Mouse (Mus musculus) forebrain, embryonic 11.5 days (tissue): Measurements from ENCODE around the gene Rabggtb. TPM values are rescaled to one million over a fixed set of nuclear protein-coding genes. Genes with fewer than 3 reads are reported as not detected.

Experiments used
- ATAC-seq: fragments of 200-750 bp; cut with Nextera tagmentation; replicated peaks from 2 replicates; pipeline ENCODE4 v1.8.0; 2017; ENCODE audit warnings: moderate TSS enrichment; ENCODE audit not compliant: low FRiP score
- DNase-seq: peaks from one replicate; pipeline ENCODE4 v3.0.0-alpha.2; 2017; ENCODE audit warnings: low spot score
- H3K27ac ChIP-seq: fragments of 300-500 bp; sonication (generic); 2 replicates; pipeline ENCODE4 v1.5.1; 2014; ENCODE audit warnings: low read depth, low read length
- H3K27me3 ChIP-seq: fragments of 300-500 bp; sonication (generic); 2 replicates; pipeline ENCODE4 v1.6.1; 2014; ENCODE audit warnings: mild to moderate bottlenecking, low read length, mixed read lengths; ENCODE audit not compliant: control insufficient read depth, insufficient read depth
- H3K36me3 ChIP-seq: fragments of 300-500 bp; sonication (generic); 2 replicates; pipeline ENCODE4 v1.6.1; 2014; ENCODE audit warnings: mild to moderate bottlenecking, low read length, moderate library complexity, mixed read lengths; ENCODE audit not compliant: control insufficient read depth, insufficient read depth
- H3K4me1 ChIP-seq: fragments of 300-500 bp; sonication (generic); replicated peaks from 2 replicates; pipeline ENCODE4 v1.6.1; 2014; ENCODE audit warnings: low read length, mixed read lengths; ENCODE audit not compliant: control insufficient read depth, insufficient read depth
- H3K4me2 ChIP-seq: fragments of 300-500 bp; sonication (generic); 2 replicates; pipeline ENCODE4 v1.6.1; 2014; ENCODE audit warnings: low read depth, mild to moderate bottlenecking, low read length, moderate library complexity, mixed read lengths; ENCODE audit not compliant: severe bottlenecking
- H3K4me3 ChIP-seq: fragments of 300-500 bp; sonication (generic); 2 replicates; pipeline ENCODE4 v1.5.1; 2014; ENCODE audit warnings: low read depth, low read length
- H3K9ac ChIP-seq: fragments of 300-500 bp; sonication (generic); 2 replicates; pipeline ENCODE4 v1.6.1; 2014; ENCODE audit warnings: low read length
- H3K9me3 ChIP-seq: fragments of 300-500 bp; sonication (generic); 2 replicates; pipeline ENCODE4 v1.6.1; 2016; ENCODE audit warnings: low read length, mixed read lengths; ENCODE audit not compliant: control insufficient read depth
- WGBS: fragments of 180-500 bp; shearing (Covaris S2); extraction: QIAGEN DNeasy Blood & Tissue Kit; methylation state at CpG from one replicate; pipeline ENCODE4 v1.1.7; 2014; 5-methylcytosine and 5-hydroxymethylcytosine counted together
- polyA plus RNA-seq: library from polyadenylated mRNA; unstranded; fragments of >200 nt; fragmentation: Nextera tagmentation; extraction: Ambion mirVana; gene quantifications from 2 replicates; pipeline ENCODE4 v1.2.1, GENCODE M21; 2014

Rabggtb gene
- polyA plus RNA-seq, 1 experiment from 2014 or later: 51.2 TPM

GRCm38 (mm10) chr3:153895454-153895853 is 17.4 kb downstream of the Rabggtb start:
- Histone ChIP-seq H3K36me3 (no peaks in the 10 kb centered on the region), H3K9me3 (no peaks in the 10 kb centered on the region), H3K27me3 (no peaks in the 10 kb centered on the region), H3K4me2 (no peak overlapping the region), H3K27ac (no peak overlapping the region), H3K9ac (no peak overlapping the region), H3K4me1 (no peaks in the 10 kb centered on the region), H3K4me3 (no peak overlapping the region)
- DNase-seq (no peak), ATAC-seq (no peak)
- WGBS: 88% methylated on average over 3 of the region's 3 CpGs

- Histone ChIP-seq H3K4me2 (no peak overlapping the region), H3K36me3 (no peaks in the 10 kb centered on the region), H3K4me1 (no peaks in the 10 kb centered on the region), H3K9ac (no peak overlapping the region), H3K9me3 (no peaks in the 10 kb centered on the region), H3K27me3 (no peaks in the 10 kb centered on the region), H3K27ac (no peak overlapping the region), H3K4me3 (no peak overlapping the region)
- WGBS: 76% methylated on average over 7 of the region's 8 CpGs
- ATAC-seq (no peak), DNase-seq (no peak)
Observed at GRCm38 (mm10) chr3:153889188-153889781, 23.5 kb downstream of the Rabggtb start.

GRCm38 (mm10) chr3:153888141-153888540 is 24.7 kb downstream of the Rabggtb start:
- Histone ChIP-seq H3K9me3 (no peaks in the 10 kb centered on the region), H3K9ac (no peak overlapping the region)

GRCm38 (mm10) chr3:153886296-153886695 is 26.5 kb downstream of the Rabggtb start:
- H3K9me3 ChIP-seq: no peaks in the 10 kb centered on the region
- H3K4me1 ChIP-seq: no peaks in the 10 kb centered on the region
- H3K4me3 ChIP-seq: no peak overlapping the region
- ATAC-seq: no peak
- no peak for DNase-seq
- no peak overlapping the region for H3K9ac ChIP-seq
- H3K4me2 ChIP-seq: no peak overlapping the region
- H3K27me3 ChIP-seq: no peaks in the 10 kb centered on the region
- H3K36me3 ChIP-seq: no peaks in the 10 kb centered on the region
- no peak overlapping the region for H3K27ac ChIP-seq

More at GRCm38 (mm10) chr3:153888141-153888540, 24.7 kb downstream of the Rabggtb start:
- ATAC-seq (no peak), DNase-seq (no peak)
- no peak overlapping the region for H3K27ac ChIP-seq
- no peaks in the 10 kb centered on the region for H3K27me3 ChIP-seq
- WGBS: 76% methylated on average over 6 of the region's 6 CpGs
- no peak overlapping the region for H3K4me2 ChIP-seq
- no peak overlapping the region for H3K4me3 ChIP-seq
- no peaks in the 10 kb centered on the region for H3K36me3 ChIP-seq
- no peaks in the 10 kb centered on the region for H3K4me1 ChIP-seq

- WGBS: 85% methylated on average over 5 of the region's 5 CpGs
- no peak overlapping the region for H3K4me3 ChIP-seq
- H3K27me3 ChIP-seq: no peaks in the 10 kb centered on the region
- no peaks in the 10 kb centered on the region for H3K9me3 ChIP-seq
- H3K4me2 ChIP-seq: no peak overlapping the region
- no peak overlapping the region for H3K9ac ChIP-seq
- no peak for ATAC-seq
- H3K27ac ChIP-seq: no peak overlapping the region
- H3K36me3 ChIP-seq: no peaks in the 10 kb centered on the region
- DNase-seq: no peak
- H3K4me1 ChIP-seq: no peaks in the 10 kb centered on the region
Observed at GRCm38 (mm10) chr3:153871396-153871795, 41.4 kb downstream of the Rabggtb start.

GRCm38 (mm10) chr3:153867149-153868136 is 45.4 kb downstream of the Rabggtb start:
- H3K4me2 ChIP-seq: no peak overlapping the region
- 69% methylated on average over 14 of the region's 14 CpGs for WGBS
- H3K27me3 ChIP-seq: no peaks in the 10 kb centered on the region
- H3K9me3 ChIP-seq: no peaks in the 10 kb centered on the region
- no peaks in the 10 kb centered on the region for H3K36me3 ChIP-seq
- no peak overlapping the region for H3K27ac ChIP-seq
- no peak overlapping the region for H3K4me3 ChIP-seq
- no peak overlapping the region for H3K9ac ChIP-seq
- ATAC-seq (no peak), DNase-seq (no peak)
- no peaks in the 10 kb centered on the region for H3K4me1 ChIP-seq

GRCm38 (mm10) chr3:153864636-153865429 is 48.0 kb downstream of the Rabggtb start:
- Histone ChIP-seq H3K9ac (no peak overlapping the region), H3K9me3 (no peaks in the 10 kb centered on the region), H3K27me3 (no peaks in the 10 kb centered on the region), H3K4me1 (no peaks in the 10 kb centered on the region), H3K36me3 (no peaks in the 10 kb centered on the region), H3K27ac (no peak overlapping the region), H3K4me2 (no peak overlapping the region), H3K4me3 (no peak overlapping the region)
- no peak for DNase-seq
- WGBS: 93% methylated on average over 4 of the region's 4 CpGs
- ATAC-seq: no peak

- DNase-seq (no peak), ATAC-seq (no peak)
- 85% methylated on average over 2 of the region's 2 CpGs for WGBS
- H3K27ac ChIP-seq: no peak overlapping the region
- H3K36me3 ChIP-seq: no peaks in the 10 kb centered on the region
- H3K9ac ChIP-seq: no peak overlapping the region
- no peaks in the 10 kb centered on the region for H3K9me3 ChIP-seq
- H3K4me2 ChIP-seq: no peak overlapping the region
- H3K4me1 ChIP-seq: no peaks in the 10 kb centered on the region
- H3K4me3 ChIP-seq: no peak overlapping the region
- H3K27me3 ChIP-seq: no peaks in the 10 kb centered on the region
Observed at GRCm38 (mm10) chr3:153863816-153864215, 49.0 kb downstream of the Rabggtb start.
